Mouse (Mus musculus) CD4-positive, CD25-positive, alpha-beta regulatory T cell (primary cell): Measurements from ENCODE around the gene Uba5. TPM values are rescaled to one million over a fixed set of nuclear protein-coding genes. Genes with fewer than 3 reads are reported as not detected.

Experiments used
- polyA plus RNA-seq: library from polyadenylated mRNA; unstranded; fragments of 100-300 nt; shearing (Covaris generic); gene quantifications from one replicate; pipeline ENCODE4 v1.2.1, GENCODE M21; 2017

The Uba5 gene
- 48.6 TPM for polyA plus RNA-seq

DNA sequence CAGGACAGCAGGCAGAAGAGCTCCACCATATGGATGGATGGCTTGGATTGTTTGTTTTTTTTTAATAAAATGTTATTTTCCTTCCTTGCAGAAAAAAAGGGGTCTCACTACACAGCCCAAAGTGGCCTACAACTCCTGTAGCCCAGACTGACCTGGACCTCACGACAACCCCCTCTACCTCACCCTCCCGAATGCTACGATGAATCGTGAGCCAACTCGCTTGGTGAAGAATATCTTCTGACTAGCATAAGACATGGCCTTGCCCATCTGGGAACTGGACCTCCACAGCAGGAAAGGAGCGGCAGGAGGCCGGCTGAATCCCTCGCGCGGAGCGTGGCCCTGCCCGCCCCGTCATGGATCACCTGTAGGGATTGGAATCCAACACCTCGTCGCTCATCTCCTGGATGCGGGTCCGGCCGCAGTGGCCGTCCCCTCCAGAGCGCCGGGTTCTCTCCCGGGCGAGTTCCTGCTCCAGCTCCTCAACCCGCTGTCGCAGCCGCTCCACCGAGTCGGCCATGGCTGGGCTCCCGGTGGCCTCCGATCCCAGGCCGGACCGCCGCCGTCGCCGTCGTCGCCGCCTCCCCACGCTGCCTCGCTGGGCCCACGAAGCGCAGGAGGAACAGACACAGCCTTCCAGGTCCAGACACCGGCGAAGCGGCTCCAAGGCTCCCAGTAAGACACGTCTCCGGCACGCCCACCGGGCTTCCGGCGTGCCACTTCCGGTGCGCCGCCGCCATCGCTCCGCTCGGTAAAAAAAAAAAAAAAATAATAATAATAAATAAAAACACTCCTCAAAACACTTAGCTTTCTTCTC is at the start of gene Uba5:
TSS of gene Uba5 (minus strand) at position 705 of the 814 bp plus-strand sequence.

DNA sequence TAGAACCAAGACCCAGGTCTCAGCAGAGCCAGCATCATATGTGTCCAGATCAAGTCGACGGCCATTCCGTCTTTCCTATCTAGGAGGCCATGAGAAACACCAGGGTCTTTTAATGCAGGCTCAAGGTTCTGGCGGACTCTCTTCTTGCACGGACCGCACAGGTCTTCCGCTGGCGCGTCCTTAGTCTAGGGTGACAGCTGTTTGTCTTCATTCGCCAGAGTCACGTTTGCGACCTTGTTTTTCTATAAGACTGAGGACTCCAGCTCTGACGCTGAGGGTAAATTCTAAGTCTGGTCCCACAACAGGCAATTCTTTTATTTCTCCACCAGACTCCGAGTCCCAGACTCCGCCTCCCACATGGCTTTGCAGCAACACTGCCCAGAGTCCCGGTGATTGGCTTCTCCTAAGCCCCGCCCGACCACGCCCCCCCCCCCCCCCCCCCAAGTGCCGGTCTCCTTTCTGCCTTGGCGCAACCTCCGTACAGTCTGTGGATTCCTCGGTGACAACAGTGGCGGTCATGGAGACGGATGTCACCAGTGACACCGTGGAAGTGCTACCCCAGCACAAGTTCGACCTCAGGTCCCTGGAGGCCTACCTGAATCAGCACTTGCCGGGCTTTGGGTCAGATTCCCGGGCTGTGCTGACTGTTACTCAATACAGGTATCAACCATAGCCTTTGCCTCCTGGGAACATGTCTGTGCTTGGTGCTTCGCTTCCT is 469 bp upstream of the Uba5 start, which contains the start of gene Acad11:
TSS of gene Acad11 (plus strand) at position 134 of the 718 bp plus-strand sequence.

DNA sequence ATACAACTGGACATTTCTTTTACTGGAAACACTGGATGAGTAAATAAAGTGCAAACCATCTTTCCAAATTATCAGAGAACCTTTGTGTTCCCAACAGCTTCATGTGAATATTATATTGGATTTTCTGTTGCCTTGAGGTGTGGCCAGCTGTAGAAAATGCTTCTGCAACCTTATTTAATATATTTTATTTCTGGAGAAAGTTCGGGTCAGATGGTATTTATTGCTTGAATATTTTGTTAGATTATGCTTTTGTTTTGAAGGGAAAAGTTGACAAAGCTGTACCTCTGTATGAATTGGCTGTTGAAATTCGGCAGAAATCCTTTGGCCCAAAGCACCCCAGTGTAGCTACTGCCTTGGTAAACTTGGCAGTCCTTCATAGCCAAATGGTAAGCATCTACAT is 22.6 kb downstream of the Uba5 start, which contains the start of gene Gm28305:
TSS of gene Gm28305 (plus strand) at position 301 of the 400 bp plus-strand sequence.

DNA sequence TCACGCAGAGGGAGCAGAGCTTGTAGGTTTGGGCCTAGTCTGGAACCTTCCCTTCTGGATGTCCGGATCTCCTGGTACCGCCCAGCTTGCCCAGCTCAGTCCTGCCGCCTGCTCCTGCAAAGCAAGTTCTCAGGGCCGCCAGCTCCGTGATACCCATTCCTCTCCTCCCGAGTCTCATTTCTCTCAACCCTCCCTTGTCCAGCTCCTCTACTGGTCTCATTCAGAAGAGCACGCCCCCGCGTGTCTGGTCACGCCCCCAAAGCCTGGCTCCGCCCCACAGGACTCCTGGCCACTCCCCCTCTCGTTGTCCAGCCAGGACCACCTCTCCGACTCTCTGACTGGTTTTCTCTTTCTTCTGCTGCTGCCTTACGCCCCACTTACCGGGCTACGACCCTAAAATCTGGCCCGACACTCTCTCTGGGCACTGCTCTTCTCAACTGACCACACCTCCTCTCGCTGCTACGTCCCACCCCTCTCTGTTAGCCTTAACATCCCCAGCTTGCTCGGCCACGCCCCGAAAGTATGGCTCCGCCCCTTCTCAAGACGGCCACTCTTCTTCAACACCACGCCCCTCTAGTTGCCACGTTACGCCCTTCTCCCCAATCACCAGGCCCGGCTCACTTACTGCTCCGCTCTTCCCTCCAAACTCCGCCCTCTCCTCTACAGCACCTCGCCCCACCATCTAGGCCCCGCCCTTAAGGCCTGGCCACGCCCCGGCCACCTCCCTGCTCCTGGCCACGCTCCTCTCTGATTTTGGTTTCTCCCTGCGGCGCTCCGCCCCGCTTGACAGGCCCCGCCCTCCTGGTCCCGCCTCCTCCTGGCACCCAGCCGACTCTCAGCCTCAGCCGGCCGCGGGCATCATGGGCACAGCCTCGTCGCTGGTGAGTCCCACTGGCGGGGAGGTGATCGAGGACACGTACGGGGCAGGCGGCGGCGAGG is 60.7 kb downstream of the Uba5 start, which contains the start of gene Nphp3:
TSS of gene Nphp3 (plus strand) at position 624 of the 939 bp plus-strand sequence.

Other genes with a start within 250 kb of the Uba5 start
- 2.1 TPM for gene Nphp3, start 60.6 kb downstream of the Uba5 start, polyA plus RNA-seq
- gene Gm28305, start 22.5 kb downstream of the Uba5 start, polyA plus RNA-seq, result not detected
- gene Acad11, start 243 bp upstream of the Uba5 start, polyA plus RNA-seq, result 10.9 TPM
- gene Ackr4, start 63.8 kb upstream of the Uba5 start, polyA plus RNA-seq, result 0.96 TPM
- gene Dnajc13, start 199.8 kb upstream of the Uba5 start, polyA plus RNA-seq, result 45.7 TPM